Mouse (Mus musculus): ENCODE results near the gene 1110004F10Rik. TPM values are rescaled to one million over a fixed set of nuclear protein-coding genes. Genes with fewer than 3 reads are reported as not detected.

1110004F10Rik gene
- polyA plus RNA-seq, 1 experiment from 2014 or later = 158 TPM

GRCm38 (mm10) chr7:116123597-116123985 is 84.4 kb downstream of the 1110004F10Rik start:
- H3K36me3 ChIP-seq (ENCODE audit: insufficient read depth, low read length) = no peaks in the 10 kb centered on the region
- DNase-seq (ENCODE audit: low spot score) = no peak
- no peak for TF ChIP-seq EP300 (IDR thresholded peaks at IDR 0.05)
- H3K27ac ChIP-seq (ENCODE audit: low read length) = no peak overlapping the region
- 61% methylated on average over 2 of the region's 2 CpGs for WGBS
- H3K9me3 ChIP-seq (ENCODE audit: low read length) = no peaks in the 10 kb centered on the region
- no peaks in the 10 kb centered on the region for H3K27me3 ChIP-seq (replicated peaks; ENCODE audit: insufficient read depth, low read length)
- H3K9ac ChIP-seq (replicated peaks; ENCODE audit: low read depth) = no peak overlapping the region
- no peak overlapping the region for H3K4me2 ChIP-seq (replicated peaks; ENCODE audit: low read depth, low read length)
- H3K4me1 ChIP-seq (ENCODE audit: insufficient read depth, low read depth, low read length) = no peaks in the 10 kb centered on the region
- ATAC-seq = no peak
- no peak overlapping the region for H3K4me3 ChIP-seq (ENCODE audit: low read depth, low read length)

DNA sequence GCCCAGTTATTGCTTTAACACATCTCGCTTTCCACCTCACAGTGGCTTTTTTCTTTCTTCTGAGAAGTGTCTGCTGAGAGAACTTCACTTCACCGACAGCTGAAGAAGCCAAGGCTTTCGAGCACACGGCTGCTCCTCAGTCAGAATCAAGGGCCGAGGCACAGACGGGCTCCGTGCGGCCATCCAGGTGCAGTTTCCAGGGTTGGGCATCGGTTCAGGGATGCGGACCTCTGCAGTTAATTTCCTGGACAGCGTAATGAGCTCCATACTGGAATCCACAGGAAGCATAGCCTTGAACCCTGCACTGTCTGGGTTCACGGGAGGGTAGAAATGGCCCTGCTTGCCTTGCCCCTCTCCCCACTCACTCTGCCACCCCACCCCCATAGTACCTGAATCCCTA is 84.9 kb downstream of the 1110004F10Rik start:
- no peaks in the 10 kb centered on the region for H3K36me3 ChIP-seq (ENCODE audit: insufficient read depth, low read length)
- no peak for ATAC-seq
- no peak overlapping the region for H3K27ac ChIP-seq (ENCODE audit: low read length)

GRCm38 (mm10) chr7:116125671-116126070 is 86.5 kb downstream of the 1110004F10Rik start:
- H3K4me1 ChIP-seq (ENCODE audit: insufficient read depth, low read depth, low read length) = no peaks in the 10 kb centered on the region
- H3K36me3 ChIP-seq (ENCODE audit: insufficient read depth, low read length) = no peaks in the 10 kb centered on the region
- 77% methylated on average over 7 of the region's 7 CpGs for WGBS
- no peak overlapping the region for H3K27ac ChIP-seq (ENCODE audit: low read length)
- ATAC-seq (no peak), DNase-seq (ENCODE audit: low spot score) (no peak)
- no peak overlapping the region for H3K4me2 ChIP-seq (replicated peaks; ENCODE audit: low read depth, low read length)
- H3K9me3 ChIP-seq (ENCODE audit: low read length) = no peaks in the 10 kb centered on the region
- H3K27me3 ChIP-seq (replicated peaks; ENCODE audit: insufficient read depth, low read length) = no peaks in the 10 kb centered on the region
- TF ChIP-seq CTCF (IDR thresholded peaks at IDR 0.05) (no peak), EP300 (IDR thresholded peaks at IDR 0.05) (no peak)
- H3K9ac ChIP-seq (replicated peaks; ENCODE audit: low read depth) = no peak overlapping the region
- H3K4me3 ChIP-seq (ENCODE audit: low read depth, low read length) = no peak overlapping the region

More for the DNA sequence above, 84.9 kb downstream of the 1110004F10Rik start:
- Histone ChIP-seq H3K27me3 (replicated peaks; ENCODE audit: insufficient read depth, low read length) (no peaks in the 10 kb centered on the region), H3K4me1 (ENCODE audit: insufficient read depth, low read depth, low read length) (no peaks in the 10 kb centered on the region), H3K9me3 (ENCODE audit: low read length) (no peaks in the 10 kb centered on the region), H3K4me3 (ENCODE audit: low read depth, low read length) (no peak overlapping the region), H3K9ac (replicated peaks; ENCODE audit: low read depth) (no peak overlapping the region), H3K4me2 (replicated peaks; ENCODE audit: low read depth, low read length) (no peak overlapping the region)
- TF ChIP-seq EP300 (IDR thresholded peaks at IDR 0.05) (no peak), CTCF (IDR thresholded peaks at IDR 0.05) (no peak)
- DNase-seq (ENCODE audit: low spot score) = no peak
- 88% methylated on average over 12 of the region's 12 CpGs for WGBS

DNA sequence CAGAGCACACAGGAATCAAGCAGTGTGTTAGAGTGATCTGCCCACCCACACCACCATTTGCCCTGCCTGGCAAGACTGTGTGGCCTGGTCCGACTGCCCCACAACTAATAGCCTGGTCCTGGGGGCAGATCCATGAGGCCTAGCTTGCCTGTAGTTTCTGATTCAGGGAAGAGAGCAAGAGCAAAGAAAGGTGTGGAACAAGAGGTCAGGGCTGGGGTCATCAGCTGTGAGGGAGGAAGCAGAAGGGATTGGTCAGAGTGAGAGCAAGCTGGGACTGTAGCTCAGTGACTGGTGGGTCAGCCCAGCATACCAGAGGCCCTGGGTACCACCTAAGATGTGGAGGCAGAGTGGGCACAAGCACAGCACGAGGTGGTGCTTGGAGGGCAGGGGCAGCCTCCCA is 87.9 kb downstream of the 1110004F10Rik start:
- DNase-seq (ENCODE audit: low spot score) (no peak), ATAC-seq (no peak)
- WGBS = 68% methylated on average over 2 of the region's 2 CpGs
- no peak overlapping the region for H3K27ac ChIP-seq (ENCODE audit: low read length)
- no peaks in the 10 kb centered on the region for H3K27me3 ChIP-seq (replicated peaks; ENCODE audit: insufficient read depth, low read length)
- no peak for TF ChIP-seq EP300 (IDR thresholded peaks at IDR 0.05)
- TF ChIP-seq CTCF (IDR thresholded peaks at IDR 0.05) = no peak
- no peak overlapping the region for H3K4me3 ChIP-seq (ENCODE audit: low read depth, low read length)
- H3K9me3 ChIP-seq (ENCODE audit: low read length) = no peaks in the 10 kb centered on the region
- H3K4me2 ChIP-seq (replicated peaks; ENCODE audit: low read depth, low read length) = no peak overlapping the region
- no peaks in the 10 kb centered on the region for H3K4me1 ChIP-seq (ENCODE audit: insufficient read depth, low read depth, low read length)
- H3K9ac ChIP-seq (replicated peaks; ENCODE audit: low read depth) = no peak overlapping the region
- H3K36me3 ChIP-seq (ENCODE audit: insufficient read depth, low read length) = no peaks in the 10 kb centered on the region

- no peak for ATAC-seq
These were observed 89.1 kb downstream of the 1110004F10Rik start for GRCm38 (mm10) chr7:116128286-116128685.

GRCm38 (mm10) chr7:116129374-116129773 is 90.2 kb downstream of the 1110004F10Rik start:
- Histone ChIP-seq H3K4me2 (replicated peaks; ENCODE audit: low read depth, low read length) (no peak overlapping the region), H3K36me3 (ENCODE audit: insufficient read depth, low read length) (no peaks in the 10 kb centered on the region), H3K9ac (replicated peaks; ENCODE audit: low read depth) (no peak overlapping the region), H3K9me3 (ENCODE audit: low read length) (no peaks in the 10 kb centered on the region), H3K4me3 (ENCODE audit: low read depth, low read length) (no peak overlapping the region), H3K27me3 (replicated peaks; ENCODE audit: insufficient read depth, low read length) (no peaks in the 10 kb centered on the region), H3K27ac (ENCODE audit: low read length) (no peak overlapping the region), H3K4me1 (ENCODE audit: insufficient read depth, low read depth, low read length) (no peaks in the 10 kb centered on the region)
- DNase-seq (ENCODE audit: low spot score) (no peak), ATAC-seq (no peak)
- no peak for TF ChIP-seq CTCF (IDR thresholded peaks at IDR 0.05)
- TF ChIP-seq EP300 (IDR thresholded peaks at IDR 0.05) = no peak
- WGBS = 89% methylated on average over 10 of the region's 10 CpGs

More at GRCm38 (mm10) chr7:116128286-116128685, 89.1 kb downstream of the 1110004F10Rik start:
- H3K27me3 ChIP-seq (replicated peaks; ENCODE audit: insufficient read depth, low read length) = no peaks in the 10 kb centered on the region
- H3K27ac ChIP-seq (ENCODE audit: low read length) = no peak overlapping the region
- TF ChIP-seq EP300 (IDR thresholded peaks at IDR 0.05) (no peak), CTCF (IDR thresholded peaks at IDR 0.05) (no peak)
- no peak overlapping the region for H3K9ac ChIP-seq (replicated peaks; ENCODE audit: low read depth)
- DNase-seq (ENCODE audit: low spot score) = no peak
- H3K4me3 ChIP-seq (ENCODE audit: low read depth, low read length) = no peak overlapping the region
- no peaks in the 10 kb centered on the region for H3K36me3 ChIP-seq (ENCODE audit: insufficient read depth, low read length)
- no peaks in the 10 kb centered on the region for H3K9me3 ChIP-seq (ENCODE audit: low read length)
- no peaks in the 10 kb centered on the region for H3K4me1 ChIP-seq (ENCODE audit: insufficient read depth, low read depth, low read length)
- H3K4me2 ChIP-seq (replicated peaks; ENCODE audit: low read depth, low read length) = no peak overlapping the region
- WGBS = 89% methylated on average over 8 of the region's 8 CpGs

DNA sequence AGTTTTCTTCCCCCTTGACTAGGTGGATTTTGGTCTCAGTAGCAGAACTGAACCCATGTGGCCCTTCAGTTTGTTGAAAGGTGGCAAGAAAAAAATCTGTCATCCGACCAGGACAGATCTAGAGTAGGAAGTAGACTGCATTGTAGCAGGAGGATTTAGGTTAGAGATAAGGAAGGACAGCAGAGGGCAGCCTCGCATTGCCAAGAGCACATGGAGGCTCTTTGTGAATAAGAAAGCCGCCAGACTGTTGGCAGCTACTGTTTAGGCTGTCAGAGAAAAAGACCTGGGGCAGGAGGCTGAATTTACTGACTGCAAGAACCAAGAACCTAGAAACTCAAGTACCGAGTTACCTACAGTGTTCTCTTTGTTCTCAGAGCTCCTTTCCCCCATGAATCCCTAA is 92.2 kb downstream of the 1110004F10Rik start:
- 21% methylated on average over 4 of the region's 4 CpGs for WGBS

More for the DNA sequence above, 92.2 kb downstream of the 1110004F10Rik start:
- Histone ChIP-seq H3K27ac (ENCODE audit: low read length) (no peak overlapping the region), H3K36me3 (ENCODE audit: insufficient read depth, low read length) (no peaks in the 10 kb centered on the region), H3K4me3 (ENCODE audit: low read depth, low read length) (no peak overlapping the region), H3K9ac (replicated peaks; ENCODE audit: low read depth) (no peak overlapping the region), H3K27me3 (replicated peaks; ENCODE audit: insufficient read depth, low read length) (no peaks in the 10 kb centered on the region), H3K4me1 (ENCODE audit: insufficient read depth, low read depth, low read length) (no peaks in the 10 kb centered on the region), H3K4me2 (replicated peaks; ENCODE audit: low read depth, low read length) (no peak overlapping the region), H3K9me3 (ENCODE audit: low read length) (no peaks in the 10 kb centered on the region)
- ATAC-seq (no peak), DNase-seq (ENCODE audit: low spot score) (peak; percentile 34)
- TF ChIP-seq EP300 (IDR thresholded peaks at IDR 0.05) (no peak), CTCF (IDR thresholded peaks at IDR 0.05) (peak; percentile 40; the same call in 1 of the 2 replicates)

Measured in lung, postnatal 0 days (tissue).